Mouse (Mus musculus) spleen, postnatal 10 days (tissue): ENCODE results near the gene Lamb3.

Source experiments
- DNase-seq, 2 experiments: peaks; one replicate each; pipeline ENCODE4 v3.0.0; 2021 to 2022; ENCODE audit warnings: low spot score in 2 of 2

Gene Lamb3

GRCm38 (mm10) chr1:193381597-193382404 is 174.3 kb downstream of the Lamb3 start:
- no peak for DNase-seq

- peak in 1 of 2 experiments; percentile 44 for DNase-seq
Observed at GRCm38 (mm10) chr1:193382435-193382834, 174.9 kb downstream of the Lamb3 start.

GRCm38 (mm10) chr1:193382841-193383462 is 175.5 kb downstream of the Lamb3 start:
- DNase-seq: peak; percentile 16 to 55

GRCm38 (mm10) chr1:193386136-193386535 is 178.6 kb downstream of the Lamb3 start:
- DNase-seq: peak; percentile 31 to 67

- no peak for DNase-seq
Observed at GRCm38 (mm10) chr1:193387241-193387640, 179.7 kb downstream of the Lamb3 start.

GRCm38 (mm10) chr1:193389505-193389904 is 182.0 kb downstream of the Lamb3 start:
- DNase-seq: no peak

GRCm38 (mm10) chr1:193390004-193390403 is 182.5 kb downstream of the Lamb3 start:
- no peak for DNase-seq

- DNase-seq: no peak
Observed at GRCm38 (mm10) chr1:193392266-193392665, 184.8 kb downstream of the Lamb3 start.
